Mouse (Mus musculus): ENCODE measurements at regions not wholly inside any gene's neighbourhood (a gene's known extent, or its start where the extent isn't known, plus 50 kb on each side); places are given as distances from the start of the nearest gene placed in this dataset.

DNA sequence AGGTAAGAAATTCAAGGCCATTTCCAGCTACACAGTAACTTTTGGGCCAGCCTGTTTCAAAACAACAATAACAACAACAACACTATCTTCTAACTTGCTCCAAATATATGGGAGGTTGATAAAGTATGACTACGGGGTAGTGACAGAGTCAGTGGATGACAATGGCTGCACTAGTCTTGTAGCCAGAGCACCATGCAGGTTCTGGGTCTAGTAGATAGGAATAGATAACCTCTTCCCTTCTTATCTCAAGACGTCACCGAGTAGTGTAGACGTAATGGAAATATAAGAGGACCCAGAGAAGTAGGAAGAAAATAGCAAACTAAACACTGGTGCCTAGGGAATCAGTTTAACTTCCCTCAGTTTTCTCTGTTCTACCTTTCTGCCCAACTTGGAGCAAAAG is 88.8 kb upstream of the Tmem161b start:
- in situ Hi-C loops (cut with MboI, MseI) = no loop called here

DNA sequence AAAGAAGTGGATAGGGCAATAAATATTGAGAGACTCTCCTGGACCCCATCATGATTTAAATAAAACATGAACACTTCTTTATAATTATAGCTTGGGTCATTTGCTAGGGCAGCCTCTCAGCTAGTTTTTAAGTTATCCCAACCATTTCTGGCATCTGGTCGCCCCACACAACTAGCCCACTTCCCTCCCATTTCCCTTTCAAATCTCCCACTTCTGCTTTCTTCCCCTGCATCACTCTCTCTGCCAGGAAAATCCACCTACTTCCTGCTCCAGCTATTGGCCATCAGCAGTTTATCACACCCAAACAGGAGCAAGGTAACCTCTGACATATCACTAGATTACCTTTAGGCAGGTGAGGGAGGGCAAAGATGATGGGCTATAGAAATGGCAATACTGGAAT is 81.3 kb upstream of the Tmem161b start:
- in situ Hi-C loops (cut with MboI, MseI) = loop anchor here in 1 of 2 experiments (5.0 kb wide), 1 partner anchor 386 kb away; no protein-coding TSS in a partner anchor

DNA sequence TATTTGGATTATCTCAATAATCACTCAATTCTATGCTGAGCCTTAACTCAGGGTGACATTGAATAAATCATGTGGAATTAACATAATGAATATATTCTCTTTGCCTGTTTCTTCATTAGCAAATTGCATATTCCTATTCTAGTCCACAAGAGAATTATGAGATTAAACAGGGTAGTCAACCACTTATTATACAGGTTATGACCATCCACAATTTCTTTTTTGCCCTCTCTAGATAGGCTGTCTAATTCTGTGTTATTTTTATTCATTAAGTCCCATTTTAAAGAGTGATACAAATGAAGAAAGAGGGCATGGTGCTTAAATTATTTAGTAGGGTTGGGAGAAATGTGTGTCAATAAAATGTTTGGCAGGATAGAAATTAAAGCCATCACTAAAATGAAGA is 70.8 kb upstream of the Tmem161b start:
- in situ Hi-C loops (cut with MboI, MseI) = no loop called here

DNA sequence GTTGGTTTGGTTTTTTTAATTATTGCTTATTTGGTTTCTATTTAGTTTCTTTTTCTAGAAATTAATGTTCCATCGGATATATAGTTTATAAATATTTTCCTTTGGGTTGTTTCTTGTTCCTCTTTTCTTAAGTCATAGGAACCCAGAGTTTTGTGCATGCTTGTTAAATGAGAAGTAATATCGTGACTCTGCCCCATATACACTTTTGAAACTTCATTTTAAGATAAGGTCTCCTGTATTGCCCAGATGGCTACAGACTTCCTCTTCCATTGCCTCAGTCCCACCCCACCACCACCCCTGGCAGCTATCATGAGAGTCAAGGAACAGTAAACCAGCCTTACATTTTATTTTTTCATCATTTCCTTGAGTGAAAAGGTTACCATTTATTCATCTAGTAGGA is 69.4 kb upstream of the Tmem161b start:
- in situ Hi-C loops (cut with MboI, MseI) = no loop called here

DNA sequence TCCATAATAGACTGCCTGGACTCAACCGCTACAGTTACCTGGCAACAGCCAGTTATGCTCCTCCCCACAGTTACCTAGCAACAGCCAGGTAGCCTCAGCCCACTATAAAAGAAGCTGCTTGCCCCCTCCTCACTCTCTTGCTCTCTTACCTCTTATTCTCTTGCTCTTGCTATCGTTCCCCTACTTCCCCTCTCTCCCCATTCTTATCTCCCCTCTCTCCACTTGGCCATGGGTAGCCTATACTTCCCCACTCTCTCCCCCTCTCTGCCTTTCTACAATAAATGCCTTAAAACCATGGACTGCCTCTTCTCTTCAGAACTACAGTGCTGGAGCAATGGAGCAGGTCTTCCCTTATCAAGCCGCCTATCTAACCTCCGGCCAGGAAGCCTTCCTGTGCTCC is 68.4 kb upstream of the Tmem161b start:
- in situ Hi-C loops (cut with MboI, MseI) = no loop called here
